Mouse (Mus musculus) neutrophil, adult 65 days (primary cell): ENCODE results near the gene Tbc1d19. TPM values are rescaled to one million over a fixed set of nuclear protein-coding genes. Genes with fewer than 3 reads are reported as not detected.

Experiments
- total RNA-seq: library from RNA; stranded (reverse); gene quantifications from 2 replicates; pipeline ENCODE4 v1.2.4, GENCODE M21; 2023

The Tbc1d19 gene
- 2.8 and 3.7 TPM in 2 replicates for total RNA-seq

DNA sequence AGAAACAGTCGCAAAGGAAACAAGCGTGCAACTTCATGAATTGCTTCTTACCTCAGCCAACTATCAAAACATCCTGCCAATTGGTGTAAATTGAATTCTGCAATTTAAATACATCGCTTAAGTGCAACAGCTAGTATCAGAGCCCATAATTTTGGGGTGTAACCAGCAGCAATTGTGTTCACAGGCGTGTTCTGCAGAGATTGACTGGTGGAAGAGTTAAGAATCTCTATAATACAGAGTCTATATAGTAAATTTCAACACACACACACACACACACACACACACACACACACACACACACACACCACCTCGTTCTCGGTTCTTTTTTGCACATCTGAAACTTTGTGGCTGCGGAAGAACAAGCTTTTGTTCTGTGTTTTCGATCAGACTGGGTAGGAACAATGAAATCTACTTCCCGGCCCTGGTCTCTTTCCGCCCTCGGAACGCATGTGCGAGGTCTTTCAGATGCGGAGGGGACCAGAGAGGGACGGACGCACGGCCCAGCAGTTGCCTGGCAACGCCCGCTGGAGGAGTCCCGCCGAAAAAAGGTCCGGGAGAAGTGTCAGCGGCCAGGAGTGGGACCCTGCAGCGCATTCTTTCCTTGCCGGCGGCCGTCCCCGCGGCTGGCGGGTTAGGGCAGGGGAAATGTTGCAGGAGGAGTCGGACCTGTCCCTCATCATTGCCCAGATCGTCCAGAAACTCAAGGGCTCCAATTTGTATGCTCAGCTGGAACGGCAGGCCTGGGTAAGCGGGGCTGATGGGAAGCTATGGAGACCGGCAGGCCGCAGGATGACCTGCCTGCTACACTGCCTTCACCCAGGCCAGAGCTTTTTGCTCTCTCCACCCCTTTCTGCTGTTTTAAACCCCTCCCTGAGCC lies at the start of gene Tbc1d19:
Gene Tbc1d19, plus strand, starts transcription at position 492 of the 877 bp plus-strand sequence.

Other genes with a start within 250 kb of the Tbc1d19 start
- not detected in 2 replicates for gene Cckar, start 101.9 kb upstream of the Tbc1d19 start, total RNA-seq
- 51.2 and 54.2 TPM in 2 replicates for gene Stim2, start 188.9 kb downstream of the Tbc1d19 start, total RNA-seq